Mouse (Mus musculus): ENCODE results near the gene Stk11ip.

The Stk11ip gene

DNA sequence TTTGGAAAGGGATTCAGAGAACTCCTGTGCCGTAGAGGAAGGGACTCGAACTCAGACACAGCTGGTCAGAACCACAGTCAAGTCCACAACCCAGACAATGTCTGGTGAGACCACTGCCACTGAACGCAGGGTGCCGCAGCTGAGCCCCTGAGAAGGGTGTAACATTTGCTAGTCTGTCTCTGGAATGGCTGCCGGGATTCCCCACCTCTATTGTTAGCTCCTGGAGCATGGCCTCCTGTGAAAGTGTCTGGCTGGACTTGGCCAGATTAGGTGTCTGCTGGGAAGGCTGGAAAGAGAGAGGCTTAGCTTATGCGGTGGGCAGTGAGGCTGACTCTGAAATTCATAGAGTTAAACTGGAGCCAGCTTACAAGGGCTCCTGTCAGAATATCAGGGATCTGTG is 49.1 kb downstream of the Stk11ip start:
- no peak for DNase-seq (ENCODE audit: low read depth)

DNA sequence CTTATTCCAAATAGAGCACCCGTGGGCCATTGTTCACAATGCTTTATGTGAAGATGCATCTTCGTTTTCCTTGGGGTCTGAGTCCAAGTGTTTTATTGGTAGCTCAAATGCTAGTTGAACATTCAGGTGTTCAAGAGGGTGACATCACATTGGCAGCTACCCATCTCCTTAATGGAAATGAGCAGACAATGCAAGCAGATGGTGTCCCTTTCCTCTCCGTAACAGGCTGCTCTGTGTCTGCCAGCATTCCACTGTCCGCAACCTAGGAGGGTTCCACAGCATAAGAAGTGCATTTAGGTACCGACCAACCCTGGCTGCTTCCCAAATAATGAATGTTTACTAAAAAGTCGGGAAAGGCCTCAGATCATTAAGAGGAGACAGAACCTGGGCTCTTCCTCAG is 51.4 kb downstream of the Stk11ip start:
- DNase-seq (ENCODE audit: low read depth): no peak

DNA sequence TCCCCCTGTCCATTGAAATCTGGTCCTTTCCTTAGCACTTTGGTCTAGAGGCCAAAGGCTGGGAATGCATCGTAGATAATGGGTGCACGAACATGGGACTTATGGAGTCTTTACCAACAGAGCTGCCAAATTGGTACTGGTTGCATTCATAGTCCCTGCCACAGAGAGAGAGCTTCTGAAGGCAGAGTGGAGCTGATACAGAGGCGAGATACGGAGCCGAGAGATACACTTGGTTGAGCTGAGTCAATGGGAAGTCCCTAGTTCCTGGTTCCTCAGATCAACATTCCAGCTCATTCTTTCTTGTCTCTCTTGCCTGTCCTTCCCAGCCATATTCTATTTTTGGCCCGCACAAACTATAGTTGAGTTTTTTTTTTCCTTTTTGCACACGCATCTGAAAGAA is 52.4 kb downstream of the Stk11ip start:
- DNase-seq (ENCODE audit: low read depth): no peak

DNA sequence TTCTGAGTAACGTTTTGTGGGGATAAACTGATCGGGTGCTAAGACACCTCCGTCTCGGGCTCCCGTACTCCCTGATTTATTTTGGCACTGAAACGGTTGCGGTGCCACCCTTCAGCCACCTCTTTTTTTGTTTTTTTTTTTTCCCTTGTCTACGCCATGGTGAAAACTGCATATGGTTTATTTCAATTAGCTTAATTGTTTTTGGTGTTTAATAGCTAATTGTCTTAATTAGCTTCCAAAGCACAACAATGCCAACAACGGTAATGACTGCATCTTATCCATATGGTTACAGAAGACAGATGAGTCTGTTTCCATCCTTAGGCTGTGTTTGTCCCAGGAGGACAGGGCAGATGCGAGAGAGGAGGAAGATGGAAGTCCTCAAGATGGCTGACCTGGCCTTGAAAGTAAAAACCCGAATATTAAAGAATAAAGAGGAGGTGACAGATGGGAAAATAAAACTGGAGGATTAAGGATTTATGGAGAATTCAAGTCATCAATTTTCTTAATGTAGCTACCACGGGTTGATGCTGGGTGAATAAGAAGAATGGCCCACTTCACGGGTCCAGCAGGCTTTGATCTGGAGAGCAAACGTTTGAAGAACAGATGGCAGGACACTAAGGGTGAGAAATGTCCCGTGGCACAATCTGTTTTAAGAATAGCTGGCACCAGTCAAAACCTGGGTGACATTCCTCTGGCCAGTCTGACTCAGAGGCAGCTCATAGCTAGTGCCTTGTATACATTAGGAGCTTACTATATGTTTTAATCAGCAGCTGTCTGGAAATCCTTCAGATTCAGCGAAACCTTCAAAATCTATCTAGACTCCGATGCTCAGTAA is 53.4 kb downstream of the Stk11ip start:
- no peak for DNase-seq (ENCODE audit: low read depth)

DNA sequence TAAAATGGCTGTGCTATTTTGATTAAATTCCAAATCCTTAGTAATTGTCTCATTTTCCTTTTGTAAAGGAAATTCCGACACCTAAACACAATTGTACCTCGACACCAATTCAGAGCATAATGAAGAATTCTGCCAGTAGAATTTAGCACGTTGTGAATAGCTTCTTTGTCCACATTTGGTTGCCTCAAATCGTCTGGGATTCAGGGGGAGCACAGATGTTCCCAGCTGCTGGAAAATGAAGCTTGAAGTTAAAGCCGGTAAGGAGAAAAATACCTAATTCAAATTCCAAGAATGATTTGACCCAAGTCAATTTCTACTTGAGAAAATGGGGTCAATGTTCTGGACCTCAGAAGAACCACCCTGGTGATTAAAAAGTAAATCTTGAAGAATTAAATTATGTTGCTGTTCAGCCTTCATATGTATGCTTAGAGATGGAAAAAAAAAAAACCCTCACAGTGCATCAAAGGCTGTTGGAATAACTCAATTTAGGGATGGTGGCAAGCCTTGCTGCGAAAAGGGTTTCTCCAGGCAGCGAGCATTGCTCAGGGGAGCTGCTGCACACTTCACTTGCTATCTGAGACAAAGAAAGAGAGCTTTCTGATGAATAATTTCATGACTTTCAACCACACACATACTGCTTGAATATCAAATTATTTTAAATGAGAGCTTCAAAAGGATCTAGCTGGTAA is 60.8 kb downstream of the Stk11ip start:
- no peak for DNase-seq (ENCODE audit: low read depth)

DNA sequence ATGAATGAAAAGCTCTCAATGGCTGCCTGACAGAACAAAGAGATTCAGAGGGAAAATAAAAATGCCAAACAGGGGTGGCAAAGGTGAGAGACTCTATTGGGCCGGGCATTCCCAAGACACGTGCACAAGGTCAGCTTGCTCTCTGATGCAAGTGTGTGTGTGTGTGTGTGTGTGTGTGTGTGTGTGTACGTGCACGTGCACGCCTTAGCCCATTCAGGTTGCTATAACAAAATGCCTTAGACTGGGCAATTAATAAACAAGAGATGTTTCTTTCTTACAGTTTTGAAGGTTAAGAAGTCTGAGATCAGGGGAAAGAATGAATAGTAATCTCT is 61.3 kb downstream of the Stk11ip start:
- DNase-seq (ENCODE audit: low read depth): no peak

DNA sequence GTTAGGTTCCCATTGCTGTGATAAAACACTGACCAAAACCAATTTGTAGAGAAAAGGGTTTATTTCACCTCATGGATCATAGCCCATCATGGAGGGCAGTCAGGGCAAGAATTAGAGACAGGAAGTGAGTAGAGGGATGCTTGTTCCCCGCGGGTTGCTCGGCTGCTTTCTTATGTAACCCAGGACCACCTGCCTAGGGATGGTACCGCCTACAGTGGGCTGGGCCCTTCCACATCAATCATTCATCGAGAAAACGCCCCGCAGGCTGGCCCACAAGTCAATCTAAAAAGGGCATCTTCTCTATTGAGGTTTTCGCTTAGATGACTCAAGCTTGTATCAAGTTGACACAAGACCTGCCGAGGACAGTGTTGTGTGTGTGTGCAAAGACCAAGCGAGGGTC is 61.7 kb downstream of the Stk11ip start:
- DNase-seq (ENCODE audit: low read depth): no peak

DNA sequence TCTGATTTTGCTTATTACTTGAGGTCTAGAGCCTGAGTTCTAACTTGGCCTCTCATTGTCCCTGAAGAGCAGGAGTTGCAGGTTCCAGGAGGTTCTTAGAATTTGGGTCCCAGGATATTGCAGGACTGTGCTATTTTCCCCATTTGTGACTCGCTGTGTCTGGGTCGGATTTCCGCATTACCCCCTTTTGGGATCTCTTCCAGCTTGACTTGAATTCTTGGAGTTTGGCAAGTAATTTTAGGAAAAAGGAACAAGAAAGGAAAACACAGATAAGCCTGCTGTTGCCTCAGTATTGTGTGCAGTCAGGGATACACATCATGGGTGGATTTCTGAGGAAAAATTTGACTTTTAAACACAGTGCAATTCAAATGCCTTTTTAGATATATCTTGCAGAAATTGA is 65.5 kb downstream of the Stk11ip start:
- no peak for DNase-seq (ENCODE audit: low read depth)
